Mouse (Mus musculus) testis, adult 2 months (tissue): ENCODE data around the gene Fam162a.

Experiments used
- CTCF ChIP-seq: fragments of 200-500 bp; IDR thresholded peaks from 2 replicates; pipeline ENCODE4 v1.5.1; 2012; ENCODE audit warnings: low read depth, mild to moderate bottlenecking, inconsistent platforms, low read length, moderate library complexity; ENCODE audit not compliant: control insufficient read depth, insufficient read depth, insufficient replicate concordance
- POLR2A ChIP-seq: fragments of 200-500 bp; IDR thresholded peaks from 2 replicates; pipeline ENCODE4 v1.6.1; 2012; ENCODE audit warnings: low read depth, mild to moderate bottlenecking, inconsistent platforms, low read length, moderate library complexity; ENCODE audit not compliant: control insufficient read depth

- TF ChIP-seq CTCF, result no peak
- no peak for TF ChIP-seq POLR2A
Observed at GRCm38 (mm10) chr16:36057933-36058475, 13.4 kb downstream of the Fam162a start.
